Mouse (Mus musculus) testis, adult 2 months (tissue): Measurements from ENCODE around the gene Adat3.

Source experiments
- CTCF ChIP-seq: fragments of 200-500 bp; IDR thresholded peaks from 2 replicates; pipeline ENCODE4 v1.5.1; 2012; ENCODE audit warnings: low read depth, mild to moderate bottlenecking, inconsistent platforms, low read length, moderate library complexity; ENCODE audit not compliant: control insufficient read depth, insufficient read depth, insufficient replicate concordance
- POLR2A ChIP-seq: fragments of 200-500 bp; IDR thresholded peaks from 2 replicates; pipeline ENCODE4 v1.6.1; 2012; ENCODE audit warnings: low read depth, mild to moderate bottlenecking, inconsistent platforms, low read length, moderate library complexity; ENCODE audit not compliant: control insufficient read depth

DNA sequence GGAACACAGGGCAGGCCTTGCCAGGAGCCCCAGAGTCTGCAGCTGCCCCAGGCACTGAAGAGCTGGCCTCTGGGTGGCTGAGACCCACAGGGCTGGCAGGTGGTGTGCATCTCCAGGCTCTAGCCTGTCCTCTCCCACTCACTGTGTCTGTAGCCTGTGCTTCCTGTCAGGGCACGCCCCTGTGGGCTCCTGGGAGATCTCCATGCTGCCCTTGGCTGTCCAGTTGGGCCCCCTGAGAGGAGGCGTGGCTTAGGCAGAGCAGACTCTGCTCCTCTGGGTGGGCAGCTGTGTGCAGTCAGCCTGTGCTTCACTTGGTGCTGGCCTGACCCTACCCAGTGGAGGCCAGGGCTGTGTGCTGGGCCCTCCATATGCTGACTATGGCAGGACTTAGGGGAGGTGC is 25.0 kb downstream of the Adat3 start:
- no peak for TF ChIP-seq POLR2A
- no peak for TF ChIP-seq CTCF
